Mouse (Mus musculus): ENCODE results near the gene Atg2a.
A peak's percentile ranks its signal among the peaks of the same experiment; 100 is the strongest.
"Not testable (repeated sequence)": the region's sequence is repeated elsewhere in the genome, so short reads cannot be mapped to it uniquely, and the experiment has no call there.

Gene Atg2a

DNA sequence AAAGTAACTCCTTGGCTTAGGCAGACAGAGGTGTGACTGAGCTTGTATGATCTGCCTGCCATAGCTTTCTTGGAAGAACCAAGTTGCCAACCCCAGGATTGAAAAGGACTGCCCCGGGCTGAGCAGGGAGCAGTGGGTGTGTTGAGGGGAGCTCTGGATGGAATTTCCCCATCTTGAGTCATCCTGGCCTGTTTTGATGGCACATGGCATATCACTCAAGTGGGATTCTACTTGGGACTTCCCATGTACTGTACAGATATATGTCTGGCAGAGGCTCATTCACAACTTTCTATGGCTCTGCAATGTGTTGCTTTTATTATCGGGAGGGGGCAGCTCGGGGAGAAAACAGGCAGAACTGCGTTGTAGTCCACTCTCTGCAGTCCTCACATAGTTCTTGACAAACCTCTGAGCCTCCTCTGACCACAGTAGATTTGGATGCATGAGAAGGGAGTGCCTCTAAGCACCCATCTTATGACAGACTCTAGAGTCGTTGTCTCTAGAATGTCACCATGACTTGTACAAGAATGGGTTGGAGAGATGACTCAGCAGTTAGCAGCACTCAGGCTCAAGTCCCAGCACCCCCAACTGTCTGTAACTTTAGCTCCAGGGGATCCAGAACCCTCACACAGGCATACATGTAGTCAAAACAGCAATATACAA, 55.2 kb downstream of the Atg2a start:
- DNase-seq (ENCODE audit: low read depth, low spot score) = no peak

DNA sequence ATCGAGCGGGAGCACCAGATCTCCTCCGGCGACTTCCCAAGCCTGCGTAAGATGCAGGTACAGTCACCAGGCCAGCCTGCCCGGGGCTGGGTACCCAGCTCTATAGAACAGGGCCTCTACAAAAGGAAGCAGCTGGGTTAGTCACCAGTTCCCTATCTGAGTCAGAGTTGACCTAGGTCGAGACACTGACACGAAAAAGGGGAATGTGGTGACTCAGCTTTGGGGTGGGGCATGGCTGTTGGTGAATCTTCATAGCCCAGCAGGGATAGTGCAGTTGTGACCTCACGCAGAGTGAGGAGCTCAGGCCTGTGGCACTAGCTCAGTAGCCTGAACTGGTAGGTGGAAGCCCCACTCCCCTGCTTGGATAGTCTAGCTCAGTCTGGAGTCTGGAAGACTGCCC, 56.2 kb downstream of the Atg2a start:
- DNase-seq (ENCODE audit: low read depth, low spot score) = no peak

- no peak for DNase-seq (ENCODE audit: low read depth, low spot score)
Measured at GRCm38 (mm10) chr19:6299003-6299402, 57.5 kb downstream of the Atg2a start.

DNA sequence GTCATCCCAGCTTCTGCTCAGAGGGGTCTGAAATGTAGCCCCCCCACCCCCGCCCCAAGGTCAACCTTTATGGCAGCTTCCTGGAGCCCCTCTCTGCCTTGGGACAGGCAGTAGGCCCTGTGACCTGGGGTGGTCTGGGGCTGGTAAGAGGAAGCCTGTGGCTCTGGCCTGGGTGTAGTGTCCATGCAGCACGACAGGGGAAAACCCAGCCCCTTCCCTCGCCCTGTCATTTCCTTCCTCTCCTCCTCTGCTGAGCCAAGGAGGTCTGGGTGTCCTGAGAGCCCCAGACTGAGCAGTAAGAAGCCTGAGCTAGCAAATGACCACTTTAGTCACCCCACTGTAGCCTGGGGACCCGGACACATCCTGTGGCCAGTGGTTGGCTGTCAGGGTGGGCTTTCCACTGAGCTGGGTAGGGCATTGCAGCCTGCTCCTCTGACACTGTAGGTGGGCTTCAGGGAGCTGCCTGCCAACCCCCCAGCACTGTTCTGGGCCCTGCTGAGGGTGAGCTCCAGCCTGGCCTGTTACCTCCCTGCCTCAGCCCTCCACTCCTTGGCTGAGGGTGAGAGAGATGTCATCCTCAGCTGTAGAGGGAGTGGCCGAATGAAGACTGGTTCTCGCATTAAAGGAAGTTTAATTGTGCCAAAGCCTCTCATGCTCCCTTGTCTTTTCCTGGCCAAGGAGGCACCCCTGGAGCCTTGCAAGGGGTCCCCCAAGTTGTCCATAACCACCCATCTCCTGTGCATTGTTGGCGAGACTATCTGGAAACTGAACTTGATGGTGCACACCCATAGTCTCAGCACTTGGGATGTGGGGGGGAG, 58.2 kb downstream of the Atg2a start:
- no peak for DNase-seq (ENCODE audit: low read depth, low spot score)

DNA sequence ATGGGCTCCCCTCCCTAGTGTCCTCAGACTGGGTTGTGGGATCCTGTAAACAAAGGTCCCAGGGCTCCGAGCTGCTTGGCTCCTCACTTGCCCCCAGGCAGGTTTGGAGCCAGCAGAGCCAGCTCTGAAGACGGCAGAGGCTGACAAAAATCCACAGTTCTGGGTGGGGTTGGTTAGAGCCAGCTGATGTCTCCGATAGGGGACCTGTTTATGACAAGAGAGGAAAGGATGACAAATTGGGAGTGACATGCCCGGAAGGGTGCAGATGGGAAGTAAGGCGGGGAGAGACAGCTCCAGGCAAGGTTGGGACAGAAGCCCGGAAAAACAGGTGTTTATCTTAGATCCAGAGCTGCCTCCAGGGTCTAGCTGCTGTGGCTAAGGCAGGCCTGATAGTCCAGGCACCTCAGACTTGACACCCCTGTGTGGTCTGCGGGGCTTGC, 59.0 kb downstream of the Atg2a start:
- DNase-seq (ENCODE audit: low read depth, low spot score) = no peak

GRCm38 (mm10) chr19:6302114-6302513, 60.6 kb downstream of the Atg2a start:
- no peak for DNase-seq (ENCODE audit: low read depth, low spot score)

DNA sequence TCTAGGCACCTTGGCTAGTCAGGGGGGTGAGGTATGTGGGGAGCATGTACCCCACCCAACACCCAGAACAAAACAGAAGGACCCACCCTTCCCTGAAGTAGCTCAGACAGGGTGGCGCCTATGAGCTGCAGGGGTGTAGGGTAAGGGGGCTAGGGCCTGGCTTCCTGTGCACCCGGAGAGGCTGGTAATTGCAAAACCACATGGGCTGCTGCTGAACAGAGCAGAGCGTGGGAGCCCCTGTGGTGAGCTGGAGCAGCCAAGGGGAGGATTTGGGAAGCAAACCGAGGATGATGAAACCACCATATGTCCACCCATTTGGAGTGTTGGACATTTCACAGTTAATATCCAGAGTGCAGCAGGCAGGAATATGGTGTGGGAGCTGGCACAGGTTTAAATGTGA, 61.1 kb downstream of the Atg2a start:
- DNase-seq (ENCODE audit: low read depth, low spot score) = no peak

DNA sequence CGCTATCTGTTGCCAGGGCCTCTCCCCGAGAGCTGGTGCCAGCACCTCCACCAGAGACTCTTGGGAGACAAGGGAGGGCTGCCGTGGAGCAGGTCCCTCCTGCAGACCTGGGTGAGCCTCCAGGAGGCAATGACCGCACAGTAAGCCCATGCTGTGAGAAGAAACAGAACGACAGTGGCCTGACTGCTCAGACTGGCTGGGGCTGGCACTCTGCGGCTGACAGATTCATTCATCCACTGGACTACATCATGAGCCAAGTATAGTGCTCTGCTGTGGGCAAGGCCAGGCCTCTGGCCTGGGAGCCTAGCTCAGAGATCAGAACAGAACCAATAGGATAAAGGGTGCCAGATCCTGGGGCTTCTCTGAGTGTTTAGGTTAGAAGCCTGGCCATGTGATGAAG, 62.4 kb downstream of the Atg2a start:
- DNase-seq (ENCODE audit: low read depth, low spot score) = no peak

DNA sequence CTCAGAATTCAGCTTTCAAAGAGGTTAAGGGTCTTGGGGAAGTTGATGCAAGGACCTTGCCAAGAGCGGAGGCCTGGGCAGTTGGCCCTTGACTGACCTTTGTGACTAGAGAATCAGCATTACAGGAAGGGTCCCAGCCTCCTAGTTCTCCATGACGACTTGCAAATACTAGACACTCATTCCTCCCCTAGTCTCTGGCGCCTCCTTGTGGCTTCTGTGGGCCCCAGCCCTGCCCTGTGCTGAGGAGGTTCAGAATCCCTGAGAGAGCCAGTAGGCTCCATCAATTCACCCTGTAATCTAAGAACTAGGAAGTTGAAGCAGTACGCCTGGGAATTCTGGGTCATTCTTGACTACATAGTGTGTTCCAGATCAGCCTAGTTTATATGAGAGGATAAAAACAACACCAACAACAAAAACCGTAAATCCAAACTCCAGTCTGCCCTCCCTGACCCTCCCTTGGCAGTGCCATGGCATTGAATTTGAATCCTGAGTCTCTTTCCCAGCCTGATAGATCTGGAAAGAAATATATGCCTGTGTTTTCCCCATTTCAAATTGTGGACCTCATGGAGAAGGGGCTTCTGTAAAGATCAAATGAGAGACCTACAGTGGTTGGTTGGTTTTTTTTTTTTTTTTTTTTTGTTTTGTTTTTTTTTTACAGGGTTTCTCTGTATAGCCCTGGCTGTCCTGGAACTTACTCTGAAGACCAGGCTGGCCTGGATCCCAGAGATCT, 63.5 kb downstream of the Atg2a start:
- peak; percentile 81 for DNase-seq (ENCODE audit: low read depth, low spot score)

DNA sequence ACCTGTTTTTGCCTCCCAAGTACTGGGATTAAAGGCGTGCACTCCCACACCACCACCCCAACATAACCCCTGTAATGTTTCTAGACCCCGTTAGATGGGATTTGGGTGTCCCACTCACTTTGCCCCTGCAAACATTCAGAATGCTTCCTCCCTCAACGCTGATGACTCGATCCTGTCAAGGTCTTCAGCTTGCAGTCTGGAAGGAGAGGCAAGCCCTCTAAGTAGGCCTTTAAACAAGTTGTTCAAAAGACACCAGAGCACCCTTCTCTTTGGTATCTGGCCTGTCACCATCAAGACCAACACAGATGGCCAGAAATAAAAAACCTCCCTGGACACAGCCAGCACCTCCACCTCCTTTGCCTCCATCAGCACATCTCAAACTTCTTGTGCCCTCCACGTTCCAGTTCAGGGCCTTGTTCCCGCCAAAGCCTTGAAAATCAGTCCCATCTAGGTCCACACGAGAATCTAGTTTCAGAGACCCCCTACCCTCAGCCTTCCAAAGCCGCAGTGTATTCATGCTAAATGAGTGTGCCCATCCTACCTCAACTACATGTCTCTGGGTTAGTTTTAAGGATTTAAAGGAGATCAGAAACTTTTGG, 64.1 kb downstream of the Atg2a start:
- DNase-seq (ENCODE audit: low read depth, low spot score) = no peak

DNA sequence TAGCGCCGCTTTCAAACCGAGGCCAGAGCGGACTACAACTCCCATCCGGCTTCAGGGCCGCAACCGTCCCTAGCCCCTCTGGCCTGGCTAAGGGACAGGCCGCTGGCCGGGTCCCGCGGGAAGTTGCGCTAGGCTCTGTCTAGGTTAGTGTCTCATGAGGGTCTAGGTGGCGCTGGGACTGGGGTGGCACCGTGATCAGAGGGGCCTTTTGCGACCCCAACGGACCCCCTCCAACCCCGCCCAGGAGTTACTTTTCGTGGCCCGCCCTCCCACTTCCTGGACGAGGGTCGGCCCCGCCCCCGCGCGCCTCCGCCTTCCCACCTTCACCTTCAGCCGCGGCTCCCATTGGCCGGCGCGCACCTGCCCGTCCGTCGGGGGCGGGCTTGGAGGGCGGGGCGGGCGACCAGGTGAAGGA, 64.7 kb downstream of the Atg2a start, which contains the start of gene Cdc42bpg:
TSS of gene Cdc42bpg (plus strand) at position 320 of the 415 bp plus-strand sequence.
- peak; percentile 68 for DNase-seq (ENCODE audit: low read depth, low spot score)

DNA sequence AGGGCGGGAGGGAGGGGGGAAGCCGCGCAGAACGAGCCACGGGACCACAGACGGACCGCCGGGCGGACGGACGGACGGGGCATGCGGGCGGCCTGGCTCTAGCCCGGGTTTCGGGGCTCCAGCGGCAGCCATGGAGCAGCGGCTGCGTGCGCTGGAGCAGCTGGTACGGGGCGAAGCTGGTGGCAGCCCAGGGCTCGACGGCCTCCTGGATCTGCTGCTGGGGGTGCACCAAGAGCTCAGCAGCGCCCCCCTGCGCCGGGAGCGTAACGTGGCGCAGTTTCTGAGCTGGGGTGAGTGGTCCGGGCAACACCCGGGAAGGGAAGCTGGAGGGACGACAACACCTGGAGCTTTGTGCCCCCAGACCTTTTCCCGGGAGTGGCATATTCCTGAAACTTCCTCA, 65.1 kb downstream of the Atg2a start:
- peak; percentile 59 for DNase-seq (ENCODE audit: low read depth, low spot score)

DNA sequence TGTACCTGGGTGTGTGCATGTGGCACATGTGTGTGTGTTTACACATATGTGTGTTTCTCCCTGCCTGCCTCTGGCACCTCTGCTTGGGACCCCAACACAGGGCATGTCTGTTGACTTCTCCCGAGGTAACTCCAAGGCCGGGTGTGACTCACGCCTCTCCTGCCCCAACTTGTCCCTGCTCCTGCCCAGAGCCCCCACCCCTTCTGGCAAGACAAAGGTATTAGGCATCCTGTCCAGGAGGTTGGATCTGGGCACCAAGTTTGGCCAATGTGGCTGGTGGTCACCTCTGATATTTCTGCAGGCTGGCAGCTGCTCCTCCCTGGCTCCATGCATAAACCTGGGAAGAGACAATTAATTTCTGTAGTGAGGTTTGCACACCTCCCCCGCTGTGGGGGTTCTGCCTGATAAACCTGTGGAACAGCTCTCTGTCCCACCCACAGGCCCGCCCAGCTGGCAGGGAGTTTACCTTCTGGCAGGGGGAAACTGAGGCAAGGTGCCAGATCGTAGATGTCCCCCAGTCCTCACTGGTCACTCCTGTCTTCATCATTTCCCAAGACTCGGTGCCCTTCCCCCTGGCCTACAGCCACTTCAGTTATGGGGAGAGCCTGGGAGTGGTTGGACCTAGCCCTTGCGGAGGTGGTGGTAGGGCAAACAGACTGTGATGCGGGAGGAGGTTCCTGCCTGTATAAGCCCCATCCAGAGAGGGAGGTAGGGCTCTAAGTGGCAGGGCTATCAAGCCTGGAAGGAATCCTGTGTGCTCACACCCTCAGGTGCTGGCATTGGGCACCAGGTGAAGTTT, 66.5 kb downstream of the Atg2a start:
- no peak for DNase-seq (ENCODE audit: low read depth, low spot score)

GRCm38 (mm10) chr19:6310181-6310580, 68.7 kb downstream of the Atg2a start:
- no peak for DNase-seq (ENCODE audit: low read depth, low spot score)

- DNase-seq (ENCODE audit: low read depth, low spot score) = not testable (repeated sequence)
Measured at GRCm38 (mm10) chr19:6311783-6312182, 70.3 kb downstream of the Atg2a start.

Measured in embryo, embryonic 11.5 days (tissue).